Mouse (Mus musculus): ENCODE measurements around the gene AI661453. TPM values are rescaled to one million over a fixed set of nuclear protein-coding genes. Genes with fewer than 3 reads are reported as not detected.
A peak's percentile ranks its signal among the peaks of the same experiment; 100 is the strongest.

The AI661453 gene
- polyA plus RNA-seq, 1 experiment from 2014 or later, result 0.77 TPM

- 6% methylated on average over 23 of the region's 25 CpGs for WGBS (ENCODE audit: insufficient replicate concordance)
- peak within 1 kb of the TSS; percentile 70 for H3K27ac ChIP-seq (ENCODE audit: low read length)
- H3K27me3 ChIP-seq (ENCODE audit: control insufficient read depth, insufficient read depth, low read depth, low read length), result peaks cover 23% of the 10 kb centered on the region
- no peaks in the 10 kb centered on the region for H3K9me3 ChIP-seq (replicated peaks; ENCODE audit: control insufficient read depth, low read length)
- peak within 1 kb of the TSS; percentile 54 for H3K9ac ChIP-seq (ENCODE audit: low read depth, low read length)
- peaks cover 11% of the 10 kb centered on the region; the same call in 1 of the 2 replicates for H3K4me1 ChIP-seq (ENCODE audit: control insufficient read depth, low read depth, low read length)
- 0 out of 2 replicates have a peak, but pooled peaks have one; percentile 14 for ATAC-seq (ENCODE audit: low read depth)
- H3K36me3 ChIP-seq (ENCODE audit: control insufficient read depth, insufficient read depth), result no peaks in the 10 kb centered on the region
- peak within 1 kb of the TSS; percentile 61 for H3K4me3 ChIP-seq (ENCODE audit: low read depth, low read length)
- H3K4me2 ChIP-seq (ENCODE audit: low read depth, low read length), result peak within 1 kb of the TSS; percentile 65
Measured at GRCm38 (mm10) chr17:47436907-47437547, 612 bp downstream of the AI661453 start, which contains the start of gene 1700001C19Rik. TSS of gene 1700001C19Rik (minus strand) at chr17:47437376.

GRCm38 (mm10) chr17:47438611-47439010 lies 2.2 kb downstream of the AI661453 start:
- ATAC-seq (ENCODE audit: low read depth), result no peak
- Histone ChIP-seq H3K36me3 (ENCODE audit: control insufficient read depth, insufficient read depth) (no peaks in the 10 kb centered on the region), H3K27ac (ENCODE audit: low read length) (peak overlapping the region; percentile 75), H3K27me3 (ENCODE audit: control insufficient read depth, insufficient read depth, low read depth, low read length) (peaks cover 23% of the 10 kb centered on the region), H3K9ac (ENCODE audit: low read depth, low read length) (no peak overlapping the region), H3K4me1 (ENCODE audit: control insufficient read depth, low read depth, low read length) (peaks cover 11% of the 10 kb centered on the region; the same call in 1 of the 2 replicates), H3K4me3 (ENCODE audit: low read depth, low read length) (no peak overlapping the region), H3K9me3 (replicated peaks; ENCODE audit: control insufficient read depth, low read length) (no peaks in the 10 kb centered on the region), H3K4me2 (ENCODE audit: low read depth, low read length) (peak overlapping the region; percentile 28; the same call in 1 of the 2 replicates)
- 55% methylated on average over 6 of the region's 6 CpGs for WGBS (ENCODE audit: insufficient replicate concordance)

- Histone ChIP-seq H3K4me2 (ENCODE audit: low read depth, low read length) (peak overlapping the region; percentile 28), H3K4me1 (ENCODE audit: control insufficient read depth, low read depth, low read length) (peaks cover 11% of the 10 kb centered on the region; the same call in 1 of the 2 replicates), H3K36me3 (ENCODE audit: control insufficient read depth, insufficient read depth) (no peaks in the 10 kb centered on the region), H3K9me3 (replicated peaks; ENCODE audit: control insufficient read depth, low read length) (no peaks in the 10 kb centered on the region), H3K4me3 (ENCODE audit: low read depth, low read length) (no peak overlapping the region), H3K27ac (ENCODE audit: low read length) (peak overlapping the region; percentile 75), H3K27me3 (ENCODE audit: control insufficient read depth, insufficient read depth, low read depth, low read length) (peaks cover 23% of the 10 kb centered on the region), H3K9ac (ENCODE audit: low read depth, low read length) (no peak overlapping the region)
- peak; percentile 79 for ATAC-seq (ENCODE audit: low read depth)
- WGBS (ENCODE audit: insufficient replicate concordance), result 18% methylated on average over 9 of the region's 9 CpGs
Measured at GRCm38 (mm10) chr17:47439396-47440028, 3.1 kb downstream of the AI661453 start.

GRCm38 (mm10) chr17:47440359-47440890 lies 4.0 kb downstream of the AI661453 start:
- peak overlapping the region; percentile 75 for H3K27ac ChIP-seq (ENCODE audit: low read length)
- no peaks in the 10 kb centered on the region for H3K9me3 ChIP-seq (replicated peaks; ENCODE audit: control insufficient read depth, low read length)
- ATAC-seq (ENCODE audit: low read depth), result no peak
- peaks cover 13% of the 10 kb centered on the region; the same call in 1 of the 2 replicates for H3K4me1 ChIP-seq (ENCODE audit: control insufficient read depth, low read depth, low read length)
- 49% methylated on average over 9 of the region's 9 CpGs for whole genome bisulfite sequencing (ENCODE audit: insufficient replicate concordance)
- no peak overlapping the region for H3K4me2 ChIP-seq (ENCODE audit: low read depth, low read length)
- no peak overlapping the region for H3K4me3 ChIP-seq (ENCODE audit: low read depth, low read length)
- no peaks in the 10 kb centered on the region for H3K36me3 ChIP-seq (ENCODE audit: control insufficient read depth, insufficient read depth)
- no peak overlapping the region for H3K9ac ChIP-seq (ENCODE audit: low read depth, low read length)
- H3K27me3 ChIP-seq (ENCODE audit: control insufficient read depth, insufficient read depth, low read depth, low read length), result peaks cover 23% of the 10 kb centered on the region

GRCm38 (mm10) chr17:47441296-47442051 lies 5.1 kb downstream of the AI661453 start:
- H3K4me2 ChIP-seq (ENCODE audit: low read depth, low read length), result no peak overlapping the region
- no peak for ATAC-seq (ENCODE audit: low read depth)
- WGBS (ENCODE audit: insufficient replicate concordance), result 58% methylated on average over 19 of the region's 19 CpGs
- H3K9ac ChIP-seq (ENCODE audit: low read depth, low read length), result no peak overlapping the region
- no peak overlapping the region for H3K4me3 ChIP-seq (ENCODE audit: low read depth, low read length)
- H3K27me3 ChIP-seq (ENCODE audit: control insufficient read depth, insufficient read depth, low read depth, low read length), result peaks cover 21% of the 10 kb centered on the region
- H3K36me3 ChIP-seq (ENCODE audit: control insufficient read depth, insufficient read depth), result no peaks in the 10 kb centered on the region
- H3K27ac ChIP-seq (ENCODE audit: low read length), result no peak overlapping the region
- peaks cover 23% of the 10 kb centered on the region for H3K4me1 ChIP-seq (ENCODE audit: control insufficient read depth, low read depth, low read length)
- H3K9me3 ChIP-seq (replicated peaks; ENCODE audit: control insufficient read depth, low read length), result no peaks in the 10 kb centered on the region

GRCm38 (mm10) chr17:47442271-47442670 lies 5.9 kb downstream of the AI661453 start:
- Histone ChIP-seq H3K9ac (ENCODE audit: low read depth, low read length) (no peak overlapping the region), H3K9me3 (replicated peaks; ENCODE audit: control insufficient read depth, low read length) (no peaks in the 10 kb centered on the region), H3K27me3 (ENCODE audit: control insufficient read depth, insufficient read depth, low read depth, low read length) (peaks cover 13% of the 10 kb centered on the region), H3K36me3 (ENCODE audit: control insufficient read depth, insufficient read depth) (no peaks in the 10 kb centered on the region), H3K4me1 (ENCODE audit: control insufficient read depth, low read depth, low read length) (peaks cover 28% of the 10 kb centered on the region), H3K27ac (ENCODE audit: low read length) (no peak overlapping the region), H3K4me2 (ENCODE audit: low read depth, low read length) (no peak overlapping the region), H3K4me3 (ENCODE audit: low read depth, low read length) (no peak overlapping the region)
- WGBS (ENCODE audit: insufficient replicate concordance), result 67% methylated on average over 3 of the region's 3 CpGs
- no peak for ATAC-seq (ENCODE audit: low read depth)

- Histone ChIP-seq H3K4me3 (ENCODE audit: low read depth, low read length) (no peak overlapping the region), H3K36me3 (ENCODE audit: control insufficient read depth, insufficient read depth) (no peaks in the 10 kb centered on the region), H3K4me1 (ENCODE audit: control insufficient read depth, low read depth, low read length) (peaks cover 26% of the 10 kb centered on the region), H3K4me2 (ENCODE audit: low read depth, low read length) (no peak overlapping the region), H3K9ac (ENCODE audit: low read depth, low read length) (no peak overlapping the region), H3K27ac (ENCODE audit: low read length) (no peak overlapping the region), H3K27me3 (ENCODE audit: control insufficient read depth, insufficient read depth, low read depth, low read length) (no peaks in the 10 kb centered on the region), H3K9me3 (replicated peaks; ENCODE audit: control insufficient read depth, low read length) (no peaks in the 10 kb centered on the region)
- ATAC-seq (ENCODE audit: low read depth), result no peak
- 56% methylated on average over 6 of the region's 6 CpGs for WGBS (ENCODE audit: insufficient replicate concordance)
Measured at GRCm38 (mm10) chr17:47444113-47444512, 7.7 kb downstream of the AI661453 start.

- Histone ChIP-seq H3K9ac (ENCODE audit: low read depth, low read length) (no peak overlapping the region), H3K4me3 (ENCODE audit: low read depth, low read length) (no peak overlapping the region), H3K9me3 (replicated peaks; ENCODE audit: control insufficient read depth, low read length) (no peaks in the 10 kb centered on the region), H3K27ac (ENCODE audit: low read length) (peak overlapping the region; percentile 60), H3K27me3 (ENCODE audit: control insufficient read depth, insufficient read depth, low read depth, low read length) (no peaks in the 10 kb centered on the region), H3K4me2 (ENCODE audit: low read depth, low read length) (no peak overlapping the region), H3K4me1 (ENCODE audit: control insufficient read depth, low read depth, low read length) (peaks cover 38% of the 10 kb centered on the region), H3K36me3 (ENCODE audit: control insufficient read depth, insufficient read depth) (no peaks in the 10 kb centered on the region)
- WGBS (ENCODE audit: insufficient replicate concordance), result 35% methylated on average over 11 of the region's 11 CpGs
- ATAC-seq (ENCODE audit: low read depth), result peak; percentile 48
Measured at GRCm38 (mm10) chr17:47445518-47445917, 9.1 kb downstream of the AI661453 start.

Data from liver, embryonic 16.5 days (tissue).